Mouse (Mus musculus) gastrocnemius, postnatal 10 days (tissue): ENCODE measurements around the gene Slc12a7. TPM values are rescaled to one million over a fixed set of nuclear protein-coding genes. Genes with fewer than 3 reads are reported as not detected.
"Not testable (repeated sequence)": the region's sequence is repeated elsewhere in the genome, so short reads cannot be mapped to it uniquely, and the experiment has no call there.

ENCODE experiments used
- DNase-seq: peaks from one replicate; pipeline ENCODE4 v3.0.0; 2021; ENCODE audit warnings: mixed read lengths
- total RNA-seq, 2 experiments: library from RNA; stranded (reverse); gene quantifications; 2 replicates each; pipeline ENCODE4 v1.2.3; 2021

Gene Slc12a7
- total RNA-seq, 2 experiments from 2014 or later, result 5.5 to 7.7 TPM

DNA sequence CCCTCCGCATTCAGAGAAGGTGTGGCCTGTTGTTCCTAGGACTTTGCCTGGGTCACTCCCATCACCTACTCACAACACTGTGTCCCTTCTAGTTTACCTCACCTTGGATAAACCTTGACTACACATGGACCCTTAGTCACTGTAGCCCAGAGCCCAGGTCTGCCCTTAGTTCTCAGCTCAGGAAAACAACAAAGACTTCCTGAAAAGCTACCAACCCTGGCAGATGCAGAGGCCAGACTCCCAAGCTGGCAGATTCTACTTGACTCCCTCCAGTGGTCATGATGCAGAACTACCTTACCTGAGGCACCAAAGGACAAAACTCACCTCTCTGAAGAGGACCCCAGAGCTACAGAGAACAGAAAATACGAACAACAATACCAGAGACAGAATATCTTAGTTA lies 18.9 kb upstream of the Slc12a7 start:
- no peak for DNase-seq

- DNase-seq, result peak; percentile 85
Measured at GRCm38 (mm10) chr13:73718225-73718624, 14.7 kb upstream of the Slc12a7 start.

- no peak for DNase-seq
Measured at GRCm38 (mm10) chr13:73720241-73720640, 12.7 kb upstream of the Slc12a7 start.

GRCm38 (mm10) chr13:73723081-73723668 lies 9.7 kb upstream of the Slc12a7 start:
- DNase-seq, result peak; percentile 25

GRCm38 (mm10) chr13:73725315-73725714 lies 7.6 kb upstream of the Slc12a7 start:
- DNase-seq, result no peak

- DNase-seq, result no peak
Measured at GRCm38 (mm10) chr13:73727621-73728025, 5.3 kb upstream of the Slc12a7 start.

GRCm38 (mm10) chr13:73728633-73729032 lies 4.3 kb upstream of the Slc12a7 start:
- DNase-seq, result no peak

- no peak for DNase-seq
Measured at GRCm38 (mm10) chr13:73730913-73731312, 2.0 kb upstream of the Slc12a7 start.

GRCm38 (mm10) chr13:73732235-73732634 lies 659 bp upstream of the Slc12a7 start:
- DNase-seq, result no peak

DNA sequence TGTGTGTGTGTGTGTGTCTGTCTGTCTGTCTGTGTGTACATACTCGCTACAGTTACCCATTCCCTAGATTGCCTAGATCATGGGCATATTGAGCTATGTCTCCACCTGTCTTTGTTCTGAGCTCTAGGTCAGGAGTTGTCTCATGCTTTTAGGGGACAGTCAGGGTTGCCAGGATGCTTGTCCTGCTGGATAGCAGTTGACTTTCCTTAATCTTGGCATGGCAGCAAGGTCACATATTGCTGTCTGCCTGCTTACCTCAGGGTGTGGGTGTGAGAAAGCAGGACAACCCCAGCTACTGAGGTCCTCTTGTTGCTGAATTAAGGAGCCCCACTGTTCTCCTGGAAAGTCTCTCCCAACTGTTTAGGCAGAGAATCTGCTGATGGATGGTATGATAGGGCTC lies 1.5 kb downstream of the Slc12a7 start:
- DNase-seq, result no peak

- DNase-seq, result no peak
Measured at GRCm38 (mm10) chr13:73735270-73735669, 2.4 kb downstream of the Slc12a7 start.

- no peak for DNase-seq
Measured at GRCm38 (mm10) chr13:73735928-73736327, 3.0 kb downstream of the Slc12a7 start.

GRCm38 (mm10) chr13:73736943-73737342 lies 4.0 kb downstream of the Slc12a7 start:
- no peak for DNase-seq

DNA sequence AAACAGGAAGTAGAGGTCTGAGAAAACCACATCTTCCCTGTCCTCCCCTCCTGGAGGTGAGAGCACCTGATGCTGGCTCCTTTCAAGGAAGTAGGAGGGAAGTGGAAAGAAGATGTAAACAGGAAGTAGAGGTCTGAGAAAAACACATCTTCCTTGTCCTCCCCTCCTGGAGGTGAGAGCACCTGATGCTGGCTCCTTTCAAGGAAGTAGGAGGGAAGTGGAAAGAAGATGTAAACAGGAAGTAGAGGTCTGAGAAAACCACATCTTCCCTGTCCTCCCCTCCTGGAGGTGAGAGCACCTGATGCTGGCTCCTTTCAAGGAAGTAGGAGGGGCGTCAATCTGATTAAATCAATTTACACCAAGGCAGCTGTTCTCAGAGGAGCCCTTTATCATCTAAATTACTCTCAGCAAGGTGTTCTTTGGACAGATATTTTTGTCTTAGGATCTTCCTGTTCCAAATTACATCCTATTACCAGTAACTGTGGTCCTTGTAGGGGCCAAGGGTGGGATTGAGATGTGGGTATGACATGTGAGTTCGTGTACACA lies 7.6 kb downstream of the Slc12a7 start:
- not testable (repeated sequence) for DNase-seq

GRCm38 (mm10) chr13:73742944-73743343 lies 10.1 kb downstream of the Slc12a7 start:
- DNase-seq, result no peak

- DNase-seq, result no peak
Measured at GRCm38 (mm10) chr13:73743662-73744061, 10.8 kb downstream of the Slc12a7 start.

- DNase-seq, result no peak
Measured at GRCm38 (mm10) chr13:73748663-73749440, 16.0 kb downstream of the Slc12a7 start.

- no peak for DNase-seq
Measured at GRCm38 (mm10) chr13:73750435-73750834, 17.5 kb downstream of the Slc12a7 start.

DNA sequence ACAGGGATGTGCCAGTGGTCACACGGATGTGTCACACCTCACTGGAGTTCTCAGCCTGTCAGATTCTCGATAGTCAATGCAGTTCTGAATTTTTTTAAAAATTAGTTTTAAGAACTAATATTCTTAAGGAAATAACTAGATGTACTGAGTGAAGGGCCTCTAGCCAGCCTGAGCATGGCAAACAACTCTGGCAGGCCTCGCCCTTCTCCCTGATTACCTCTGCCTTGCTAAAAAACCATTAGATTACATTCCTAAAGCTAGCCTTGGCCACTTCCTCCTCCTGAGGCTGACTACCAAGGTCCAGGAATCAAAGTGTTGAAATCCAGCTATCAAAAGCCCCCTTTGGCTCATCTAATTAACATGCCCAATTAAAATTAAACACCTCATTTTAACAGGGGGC lies 18.4 kb downstream of the Slc12a7 start:
- DNase-seq, result no peak

GRCm38 (mm10) chr13:73755809-73756208 lies 22.9 kb downstream of the Slc12a7 start:
- no peak for DNase-seq

DNA sequence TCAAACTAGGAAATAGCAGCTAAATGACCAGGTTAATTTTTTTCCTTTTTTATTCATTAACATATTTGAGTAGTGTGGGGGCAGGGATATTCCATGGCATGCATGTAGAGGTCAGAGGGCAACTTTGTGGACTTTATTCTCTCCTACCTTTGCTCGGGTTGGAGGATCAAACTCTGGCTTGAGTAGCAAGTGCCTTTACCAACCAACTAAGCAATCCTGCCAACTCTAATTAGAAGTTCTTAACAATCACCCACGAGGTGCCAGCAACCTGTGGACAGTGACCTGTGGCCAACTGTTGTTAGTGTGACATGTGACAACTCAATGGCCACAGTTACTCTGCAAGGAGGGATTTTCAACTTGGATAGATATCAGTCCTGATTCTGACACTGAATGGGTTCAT lies 24.0 kb downstream of the Slc12a7 start:
- no peak for DNase-seq

DNA sequence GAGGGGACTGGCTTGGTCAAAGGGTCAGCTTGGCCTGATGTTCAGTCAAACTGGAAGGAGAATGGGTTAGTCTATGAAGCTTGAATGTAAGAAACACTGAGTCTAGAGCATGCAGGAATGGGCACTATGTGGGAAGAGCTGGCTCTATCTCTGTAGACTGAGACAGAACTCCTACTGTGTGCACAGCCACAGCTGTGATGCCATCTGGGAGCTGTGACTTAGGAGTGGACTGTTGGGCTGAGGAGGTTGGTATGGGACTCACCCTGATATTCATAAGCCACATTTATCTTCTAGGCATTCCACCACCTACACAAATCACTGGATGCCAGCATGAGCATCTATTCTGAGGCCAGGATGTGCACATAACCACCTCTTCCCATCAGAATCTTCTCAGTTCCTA lies 24.5 kb downstream of the Slc12a7 start:
- no peak for DNase-seq

DNA sequence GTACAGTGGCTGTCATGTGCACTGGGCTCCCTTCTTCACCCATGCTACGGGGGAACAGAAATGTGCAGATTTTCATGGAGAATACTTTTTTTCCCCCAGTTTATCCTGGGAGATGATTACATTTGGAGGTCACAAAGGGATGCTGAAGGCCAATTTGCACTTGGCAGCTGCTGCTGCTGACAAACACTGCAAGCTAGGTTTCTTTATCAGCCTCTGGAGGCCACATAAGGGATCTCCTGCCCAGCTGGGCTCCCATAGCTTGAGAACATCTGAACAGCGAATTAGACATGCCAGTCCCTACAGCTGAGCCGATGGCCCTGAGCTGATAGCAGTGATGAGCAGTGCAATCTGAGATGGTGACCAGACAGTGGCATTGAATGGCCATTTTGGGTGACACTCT lies 26.7 kb downstream of the Slc12a7 start:
- DNase-seq, result no peak

DNA sequence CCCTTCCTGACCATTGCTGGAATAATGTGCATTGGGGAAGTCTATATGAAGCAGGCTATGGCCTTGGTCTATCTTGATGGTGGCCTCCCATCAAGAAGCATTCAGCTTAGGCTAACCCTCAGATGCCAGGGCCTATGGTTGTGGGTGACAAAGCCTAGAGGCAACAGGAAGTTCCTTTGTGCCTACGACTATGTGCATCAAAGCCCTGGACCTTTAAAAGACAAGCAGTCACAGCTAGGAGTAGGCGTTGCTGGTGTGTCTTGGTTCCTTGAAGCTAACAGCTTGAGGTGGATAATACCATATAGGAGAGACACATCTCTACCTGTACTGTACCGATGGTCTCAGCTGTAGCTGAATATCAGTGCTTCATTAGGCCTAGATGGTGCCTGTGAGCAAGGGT lies 27.2 kb downstream of the Slc12a7 start:
- no peak for DNase-seq
